Mouse (Mus musculus): ENCODE results near the gene 4933430I17Rik.

The 4933430I17Rik gene

GRCm38 (mm10) chr4:62503374-62503970 lies 21.7 kb upstream of the 4933430I17Rik start, which contains the start of gene Hdhd3:
TSS of gene Hdhd3 (minus strand) at chr4:62503467.
- no peak for DNase-seq (ENCODE audit: low read depth, low spot score)

DNA sequence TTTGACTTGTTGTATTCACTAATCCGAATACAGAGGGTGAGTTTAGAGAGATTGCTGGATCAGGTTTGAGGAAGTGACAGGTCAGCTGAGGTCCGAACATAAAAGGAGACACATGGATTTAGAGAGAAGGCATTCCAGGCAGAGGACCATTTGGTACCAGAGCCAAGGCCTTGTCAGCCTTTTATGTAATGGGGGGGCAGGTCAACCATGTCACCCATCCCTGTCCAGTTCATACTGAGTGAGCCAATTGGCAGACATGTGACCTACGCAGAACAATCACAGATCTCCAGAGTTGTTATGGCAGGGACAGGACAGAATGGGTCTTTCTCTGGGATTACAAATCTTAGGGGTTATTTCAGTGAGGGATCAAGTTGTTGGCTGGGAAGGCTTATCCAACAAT lies 19.2 kb upstream of the 4933430I17Rik start:
- no peak for DNase-seq (ENCODE audit: low read depth, low spot score)

GRCm38 (mm10) chr4:62506798-62507197 lies 18.4 kb upstream of the 4933430I17Rik start:
- no peak for DNase-seq (ENCODE audit: low read depth, low spot score)

DNA sequence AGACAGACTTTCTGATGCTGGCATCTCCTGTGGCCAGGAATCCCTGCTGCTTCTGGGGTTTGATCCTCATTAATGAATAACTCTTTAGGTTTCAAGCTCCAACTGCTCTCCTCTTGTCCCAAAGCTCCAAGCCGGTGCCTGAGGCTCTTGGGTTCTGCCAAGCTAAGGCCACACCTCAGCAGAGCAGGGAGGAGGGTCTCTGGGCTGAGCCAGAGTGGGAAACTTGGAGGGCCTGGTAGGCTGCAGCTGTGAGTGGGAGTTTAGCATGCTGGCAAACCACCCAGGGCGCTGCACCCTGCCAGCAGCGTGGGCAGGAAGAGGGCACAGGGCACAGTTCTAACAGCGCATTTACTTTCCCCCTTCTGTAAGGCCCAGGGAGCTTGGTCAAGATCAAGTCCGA lies 16.3 kb upstream of the 4933430I17Rik start:
- DNase-seq (ENCODE audit: low read depth, low spot score): no peak

DNA sequence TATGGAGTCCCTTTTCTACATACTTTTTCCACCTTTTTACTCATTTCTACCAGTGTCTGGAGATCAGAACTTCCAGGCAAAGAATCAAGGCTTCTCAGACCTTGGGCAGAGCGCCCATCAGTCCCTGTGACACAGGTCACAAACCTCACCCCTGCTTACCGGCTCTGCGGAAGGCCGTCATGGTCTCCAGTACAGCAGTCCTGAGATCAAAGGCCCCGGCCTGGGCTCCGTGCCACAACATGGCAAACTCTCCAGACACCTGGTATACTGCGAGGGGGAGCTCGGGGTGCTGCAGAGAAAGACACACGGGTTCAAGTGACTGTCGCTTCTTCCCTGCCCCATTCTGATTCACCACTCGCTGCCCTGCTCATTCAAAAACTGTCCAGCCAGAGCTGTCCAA lies 15.2 kb upstream of the 4933430I17Rik start:
- no peak for DNase-seq (ENCODE audit: low read depth, low spot score)

GRCm38 (mm10) chr4:62513998-62514506 lies 11.1 kb upstream of the 4933430I17Rik start:
- no peak for DNase-seq (ENCODE audit: low read depth, low spot score)

GRCm38 (mm10) chr4:62514995-62515394 lies 10.2 kb upstream of the 4933430I17Rik start:
- DNase-seq (ENCODE audit: low read depth, low spot score): no peak

DNA sequence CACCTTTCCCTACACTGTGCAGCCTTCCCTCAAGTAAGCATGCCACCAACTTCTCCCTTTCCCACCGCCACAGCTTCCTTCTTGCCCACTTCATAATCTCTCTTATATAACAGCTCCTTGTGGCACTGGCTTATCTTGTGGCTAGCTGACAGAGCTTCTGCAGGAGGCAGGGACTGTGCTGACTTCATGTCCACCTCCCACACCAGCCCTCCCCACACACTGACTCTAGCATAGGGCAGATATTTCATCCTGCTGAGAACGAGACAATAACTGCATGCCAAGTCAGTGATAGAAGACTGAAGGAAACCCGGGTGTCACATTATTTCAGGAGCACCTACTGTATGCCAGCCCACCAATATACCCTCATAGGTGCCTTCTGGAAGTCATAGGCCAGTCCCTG lies 9.7 kb upstream of the 4933430I17Rik start:
- no peak for DNase-seq (ENCODE audit: low read depth, low spot score)

DNA sequence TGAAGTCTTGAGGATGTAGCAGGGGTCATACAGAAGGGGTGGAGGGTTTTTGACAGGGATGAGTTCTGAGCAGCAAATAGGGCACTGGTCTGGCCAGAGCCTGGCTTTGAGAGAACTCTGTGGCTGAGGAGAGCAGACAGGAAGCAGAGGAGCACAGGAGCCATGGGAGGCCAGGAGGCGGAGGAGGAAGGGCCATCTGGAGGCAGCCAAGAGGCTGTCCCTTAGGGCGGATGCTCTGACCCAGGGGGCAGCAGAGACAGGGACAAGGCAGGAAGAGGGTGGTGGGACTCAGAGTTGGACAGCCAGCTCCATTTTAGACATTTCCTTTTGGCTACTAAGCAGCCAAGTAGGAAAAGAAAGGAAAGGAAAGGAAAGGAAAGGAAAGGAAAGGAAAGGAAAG lies 9.1 kb upstream of the 4933430I17Rik start:
- no peak for DNase-seq (ENCODE audit: low read depth, low spot score)

DNA sequence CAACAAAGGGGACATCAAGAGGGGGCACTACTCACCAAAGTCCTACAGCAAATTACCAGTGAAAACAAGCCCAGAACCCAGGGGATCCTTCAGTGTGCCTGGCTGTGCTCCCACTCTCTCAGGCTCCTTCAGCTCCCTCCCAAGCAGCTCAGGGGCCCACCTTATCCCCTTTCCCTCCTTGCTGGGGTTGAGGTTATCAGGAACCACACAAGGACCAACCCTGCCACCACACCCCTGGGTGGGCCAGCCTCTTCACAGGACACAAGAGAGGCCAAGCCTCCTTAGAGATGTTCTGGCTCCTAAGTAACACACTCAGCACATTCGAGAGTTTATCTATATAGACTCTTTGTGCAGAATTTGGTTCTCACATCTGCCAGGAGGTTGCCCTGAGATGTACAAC lies 8.6 kb upstream of the 4933430I17Rik start:
- no peak for DNase-seq (ENCODE audit: low read depth, low spot score)

DNA sequence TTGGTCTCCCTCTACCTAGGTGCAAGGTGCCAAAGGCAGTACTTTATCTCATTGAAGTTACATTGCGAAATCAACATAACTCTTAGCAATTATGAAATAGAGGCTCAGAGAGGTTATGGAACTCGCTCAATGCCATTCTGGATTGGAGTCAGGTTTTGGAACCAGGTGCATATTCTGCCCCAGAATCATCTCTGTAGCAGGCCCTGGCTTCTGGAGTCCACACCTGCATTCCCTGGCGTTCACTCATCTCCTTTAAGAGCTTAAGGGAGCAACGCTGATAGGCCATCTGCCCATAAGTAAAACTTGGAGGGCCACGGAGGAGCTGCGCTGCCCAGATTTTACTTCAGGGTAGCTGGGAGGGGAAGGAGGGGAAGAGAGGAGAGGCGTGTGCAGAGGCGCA lies 8.1 kb upstream of the 4933430I17Rik start:
- no peak for DNase-seq (ENCODE audit: low read depth, low spot score)

GRCm38 (mm10) chr4:62517538-62518415 lies 7.4 kb upstream of the 4933430I17Rik start:
- no peak for DNase-seq (ENCODE audit: low read depth, low spot score)

GRCm38 (mm10) chr4:62518416-62519121 lies 6.6 kb upstream of the 4933430I17Rik start:
- no peak for DNase-seq (ENCODE audit: low read depth, low spot score)

DNA sequence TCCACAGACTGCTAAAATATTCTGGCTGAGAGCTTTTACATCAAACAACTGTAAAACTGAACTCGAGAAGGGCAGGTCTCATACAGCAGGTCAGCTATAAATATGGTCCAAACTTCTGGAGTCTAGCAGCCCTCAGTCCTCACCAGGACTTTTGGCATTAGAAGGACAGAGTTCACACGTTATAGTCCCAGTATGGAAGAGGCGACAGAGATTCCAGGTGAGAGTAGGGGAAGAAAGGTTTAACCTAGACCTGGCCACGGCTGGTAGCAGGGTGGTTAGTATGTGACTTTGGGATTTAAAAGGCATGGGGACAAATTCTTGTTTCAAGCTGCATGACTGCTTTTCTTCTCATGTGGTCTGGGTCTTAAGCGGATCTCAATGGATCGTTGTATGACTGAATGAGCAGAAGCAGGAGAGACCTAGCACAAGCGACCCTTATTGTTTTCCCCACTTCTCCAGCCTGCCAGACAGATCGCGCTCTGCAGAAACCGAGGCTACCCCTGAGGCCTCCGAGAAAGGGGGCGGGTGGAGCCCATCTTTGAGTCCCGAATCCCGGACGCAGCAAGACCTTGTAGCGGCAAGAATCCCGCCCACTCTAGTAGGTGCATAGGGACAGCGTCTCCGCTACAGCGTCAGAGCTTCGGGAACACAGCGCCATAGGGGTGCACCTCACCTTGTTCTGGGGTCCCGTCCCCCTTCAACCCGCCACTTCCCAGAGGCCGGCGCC lies 5.9 kb upstream of the 4933430I17Rik start:
- DNase-seq (ENCODE audit: low read depth, low spot score): no peak

GRCm38 (mm10) chr4:62519849-62520233 lies 5.3 kb upstream of the 4933430I17Rik start, which contains the start of gene Alad:
TSS of gene Alad (minus strand) at chr4:62519918.
- DNase-seq (ENCODE audit: low read depth, low spot score): peak; percentile 95

- DNase-seq (ENCODE audit: low read depth, low spot score): no peak
These were observed 4.2 kb upstream of the 4933430I17Rik start for GRCm38 (mm10) chr4:62520892-62521400.

DNA sequence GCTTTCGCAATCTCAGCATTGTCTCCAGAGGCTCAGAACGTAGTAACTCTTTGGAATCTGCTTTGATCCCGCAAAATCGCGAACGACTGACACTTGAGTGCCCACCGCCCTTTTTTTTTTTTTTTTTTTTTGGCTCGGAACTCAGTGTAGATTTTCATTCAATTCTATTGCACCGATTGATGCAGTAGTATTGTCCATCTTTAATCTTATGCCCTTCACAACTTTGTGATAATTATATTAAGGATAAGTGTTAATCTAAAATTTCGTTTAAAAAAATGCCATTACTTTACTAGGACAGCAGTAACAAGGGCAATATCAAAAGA lies 281 bp downstream of the 4933430I17Rik start:
- no peak for DNase-seq (ENCODE audit: low read depth, low spot score)

DNA sequence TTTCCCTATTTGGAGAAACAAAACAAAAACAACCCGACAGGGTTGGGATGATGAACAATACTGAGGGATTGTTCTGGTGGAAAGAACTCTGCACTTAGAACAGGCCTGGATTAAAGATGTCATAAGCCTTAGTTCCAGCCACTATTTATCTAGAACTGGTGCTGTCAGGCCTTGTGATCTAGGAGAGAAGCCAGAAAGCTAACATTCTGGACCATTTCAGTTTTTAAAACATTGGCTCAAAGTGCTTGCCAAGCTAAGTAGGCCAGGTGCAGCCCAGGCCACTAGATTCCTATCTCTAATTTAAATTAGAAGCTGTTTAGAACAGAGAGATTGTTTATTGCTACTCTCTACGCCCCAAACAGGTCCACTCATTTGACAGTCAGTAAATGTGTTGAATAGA lies 1.1 kb downstream of the 4933430I17Rik start:
- DNase-seq (ENCODE audit: low read depth, low spot score): no peak

DNA sequence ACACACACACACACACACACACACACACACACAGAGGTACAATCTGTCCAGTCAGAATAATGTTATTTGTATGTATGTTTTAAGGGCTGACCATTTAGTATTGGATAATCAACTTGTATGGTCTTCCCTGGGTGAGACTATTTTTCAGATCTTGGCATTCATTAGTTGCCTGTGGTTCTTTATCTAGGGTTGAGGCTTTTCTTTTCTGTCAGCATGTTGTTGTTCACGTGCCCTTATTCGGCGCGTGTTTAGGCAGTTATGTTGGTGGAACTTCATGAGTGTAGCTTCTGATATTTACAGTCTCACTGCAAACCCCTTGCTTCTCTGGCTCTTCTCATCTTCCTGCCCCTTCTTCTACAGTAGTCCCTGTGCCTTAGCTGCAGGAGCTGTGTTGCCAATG lies 2.5 kb downstream of the 4933430I17Rik start:
- DNase-seq (ENCODE audit: low read depth, low spot score): no peak

DNA sequence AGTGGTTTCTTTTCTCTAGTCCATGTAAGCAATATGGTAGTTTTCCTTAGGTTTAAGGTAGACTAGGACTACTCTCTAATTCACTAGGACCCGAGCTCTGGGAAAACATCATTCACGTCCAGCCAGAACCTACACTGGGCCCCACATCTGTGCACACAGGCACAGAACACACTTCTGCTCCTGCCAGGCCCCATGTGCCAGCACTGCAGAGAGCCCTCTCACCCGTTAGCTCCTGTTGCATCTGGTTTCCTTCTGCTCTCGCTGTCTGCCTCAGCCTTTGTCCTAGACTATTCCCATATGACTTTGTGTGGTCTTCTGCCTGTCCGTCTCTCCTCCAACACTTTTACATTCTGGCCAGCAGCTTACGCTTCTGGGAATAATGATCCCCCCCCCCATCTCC lies 8.6 kb downstream of the 4933430I17Rik start:
- DNase-seq (ENCODE audit: low read depth, low spot score): no peak

- DNase-seq (ENCODE audit: low read depth, low spot score): no peak
These were observed 16.6 kb downstream of the 4933430I17Rik start for GRCm38 (mm10) chr4:62541802-62542201.

All from mesoderm, embryonic 11.5 days (tissue).